Mouse (Mus musculus) stomach, embryonic 14.5 days (tissue): ENCODE measurements around the gene Gm3646. TPM values are rescaled to one million over a fixed set of nuclear protein-coding genes. Genes with fewer than 3 reads are reported as not detected.
A peak's percentile ranks its signal among the peaks of the same experiment; 100 is the strongest.

ENCODE experiments used
- ATAC-seq: fragments of 200-750 bp; cut with Nextera tagmentation; 2 replicates; pipeline ENCODE4 v1.8.0; 2017; ENCODE audit warnings: low read depth, moderate TSS enrichment; ENCODE audit not compliant: insufficient number of reproducible peaks, insufficient read depth, low FRiP score
- H3K27ac ChIP-seq: fragments of 300-500 bp; sonication (generic); 2 replicates; pipeline ENCODE4 v1.5.1; 2014; ENCODE audit warnings: mild to moderate bottlenecking, low read length, moderate library complexity, mixed read lengths
- H3K27me3 ChIP-seq: fragments of 300-500 bp; sonication (generic); 2 replicates; pipeline ENCODE4 v1.6.1; 2014; ENCODE audit warnings: low read length, control low read depth, mixed read lengths; ENCODE audit not compliant: control insufficient read depth, insufficient read depth
- H3K36me3 ChIP-seq: fragments of 300-500 bp; sonication (generic); 2 replicates; pipeline ENCODE4 v1.6.1; 2014; ENCODE audit warnings: mild to moderate bottlenecking, control low read depth, low read length, moderate library complexity, mixed read lengths; ENCODE audit not compliant: control insufficient read depth, insufficient read depth
- H3K4me1 ChIP-seq: fragments of 300-500 bp; sonication (generic); 2 replicates; pipeline ENCODE4 v1.6.1; 2014; ENCODE audit warnings: low read length, control low read depth, mixed read lengths; ENCODE audit not compliant: control insufficient read depth, insufficient read depth
- H3K4me2 ChIP-seq: fragments of 300-500 bp; sonication (generic); replicated peaks from 2 replicates; pipeline ENCODE4 v1.6.1; 2014; ENCODE audit warnings: low read depth, low read length, control low read depth
- H3K4me3 ChIP-seq: fragments of 300-500 bp; sonication (generic); 2 replicates; pipeline ENCODE4 v1.5.1; 2014; ENCODE audit warnings: low read depth, low read length, control low read depth
- H3K9ac ChIP-seq: fragments of 300-500 bp; sonication (generic); replicated peaks from 2 replicates; pipeline ENCODE4 v1.6.1; 2014; ENCODE audit warnings: low read depth, mild to moderate bottlenecking, control low read depth, low read length, moderate library complexity, mixed read lengths
- H3K9me3 ChIP-seq: fragments of 300-500 bp; sonication (generic); 2 replicates; pipeline ENCODE4 v1.6.1; 2016; ENCODE audit warnings: low read depth, low read length, control low read depth; ENCODE audit not compliant: control insufficient read depth
- WGBS: fragments of 180-500 bp; shearing (Covaris S2); extraction: QIAGEN DNeasy Blood & Tissue Kit; methylation state at CpG from one replicate; pipeline ENCODE4 v1.1.7; 2014; 5-methylcytosine and 5-hydroxymethylcytosine counted together
- polyA plus RNA-seq: library from polyadenylated mRNA; unstranded; fragments of >200 nt; fragmentation: Nextera tagmentation; extraction: Ambion mirVana; gene quantifications from 2 replicates; pipeline ENCODE4 v1.2.1, GENCODE M21; 2014

The Gm3646 gene
- polyA plus RNA-seq, 1 experiment from 2014 or later = not detected

- no peaks in the 10 kb centered on the region for H3K36me3 ChIP-seq
- H3K27me3 ChIP-seq = no peaks in the 10 kb centered on the region
- H3K27ac ChIP-seq = peak overlapping the region; percentile 61; the same call in 1 of the 2 replicates
- H3K4me2 ChIP-seq = no peak overlapping the region
- H3K9ac ChIP-seq = no peak overlapping the region
- no peak for ATAC-seq
- H3K4me1 ChIP-seq = 0 out of 2 replicates have a peak, but pooled peaks cover 3% of the 10 kb centered on the region
- 82% methylated on average over 6 of the region's 6 CpGs for WGBS
- H3K9me3 ChIP-seq = no peaks in the 10 kb centered on the region
- no peak overlapping the region for H3K4me3 ChIP-seq
Measured at GRCm38 (mm10) chr1:39804789-39805188, 343 bp downstream of the Gm3646 start.

GRCm38 (mm10) chr1:39802946-39803345 lies 2.2 kb downstream of the Gm3646 start:
- H3K4me1 ChIP-seq = 0 out of 2 replicates have a peak, but pooled peaks cover 3% of the 10 kb centered on the region
- no peaks in the 10 kb centered on the region for H3K27me3 ChIP-seq
- H3K36me3 ChIP-seq = no peaks in the 10 kb centered on the region
- WGBS = 72% methylated on average over 7 of the region's 7 CpGs
- no peak for ATAC-seq
- H3K4me3 ChIP-seq = no peak overlapping the region
- H3K4me2 ChIP-seq = no peak overlapping the region
- no peaks in the 10 kb centered on the region for H3K9me3 ChIP-seq
- H3K27ac ChIP-seq = no peak overlapping the region
- H3K9ac ChIP-seq = no peak overlapping the region

- Histone ChIP-seq H3K27me3 (no peaks in the 10 kb centered on the region), H3K9me3 (no peaks in the 10 kb centered on the region), H3K4me2 (no peak overlapping the region), H3K27ac (no peak overlapping the region), H3K36me3 (no peaks in the 10 kb centered on the region), H3K4me3 (no peak overlapping the region), H3K9ac (no peak overlapping the region), H3K4me1 (no peaks in the 10 kb centered on the region)
- 64% methylated on average over 6 of the region's 6 CpGs for WGBS
- no peak for ATAC-seq
Measured at GRCm38 (mm10) chr1:39797496-39797895, 7.6 kb downstream of the Gm3646 start.

DNA sequence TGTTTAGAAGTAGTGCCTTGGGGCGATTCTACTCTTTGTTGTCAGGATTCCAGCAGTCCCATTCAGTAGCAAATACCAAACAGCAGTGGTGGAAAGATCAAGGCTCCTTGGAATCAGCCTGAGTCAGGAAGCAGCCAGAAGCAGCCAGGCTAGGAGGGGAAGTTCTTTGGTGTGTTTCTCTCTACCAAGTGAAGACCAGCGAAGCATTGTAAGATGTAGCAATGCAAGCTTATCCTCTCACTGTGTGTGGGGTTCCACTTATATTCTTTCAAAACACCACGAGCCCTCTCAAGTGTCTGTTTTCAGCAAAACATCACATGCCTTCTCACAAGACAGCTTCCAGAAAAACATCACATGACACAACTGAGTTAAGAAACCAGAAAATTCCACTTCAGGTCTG lies 8.4 kb downstream of the Gm3646 start:
- no peak overlapping the region for H3K4me3 ChIP-seq
- 83% methylated on average over 3 of the region's 3 CpGs for WGBS
- H3K27me3 ChIP-seq = no peaks in the 10 kb centered on the region
- no peak for ATAC-seq
- no peak overlapping the region for H3K27ac ChIP-seq
- no peak overlapping the region for H3K4me2 ChIP-seq
- no peaks in the 10 kb centered on the region for H3K9me3 ChIP-seq
- H3K36me3 ChIP-seq = no peaks in the 10 kb centered on the region
- H3K4me1 ChIP-seq = no peaks in the 10 kb centered on the region
- H3K9ac ChIP-seq = no peak overlapping the region

- no peaks in the 10 kb centered on the region for H3K9me3 ChIP-seq
- H3K27me3 ChIP-seq = no peaks in the 10 kb centered on the region
- no peak for ATAC-seq
- H3K4me2 ChIP-seq = no peak overlapping the region
- H3K27ac ChIP-seq = no peak overlapping the region
- no peaks in the 10 kb centered on the region for H3K4me1 ChIP-seq
- H3K36me3 ChIP-seq = no peaks in the 10 kb centered on the region
- H3K4me3 ChIP-seq = no peak overlapping the region
- H3K9ac ChIP-seq = no peak overlapping the region
- WGBS = 57% methylated on average over 5 of the region's 5 CpGs
Measured at GRCm38 (mm10) chr1:39784632-39785031, 20.5 kb downstream of the Gm3646 start.

GRCm38 (mm10) chr1:39781835-39782234 lies 23.3 kb downstream of the Gm3646 start:
- no peak overlapping the region for H3K4me2 ChIP-seq
- no peaks in the 10 kb centered on the region for H3K9me3 ChIP-seq
- H3K4me1 ChIP-seq = no peaks in the 10 kb centered on the region
- no peaks in the 10 kb centered on the region for H3K27me3 ChIP-seq
- H3K4me3 ChIP-seq = no peak overlapping the region
- H3K27ac ChIP-seq = no peak overlapping the region
- H3K9ac ChIP-seq = no peak overlapping the region
- 71% methylated on average over 6 of the region's 6 CpGs for WGBS
- ATAC-seq = no peak
- no peaks in the 10 kb centered on the region for H3K36me3 ChIP-seq

DNA sequence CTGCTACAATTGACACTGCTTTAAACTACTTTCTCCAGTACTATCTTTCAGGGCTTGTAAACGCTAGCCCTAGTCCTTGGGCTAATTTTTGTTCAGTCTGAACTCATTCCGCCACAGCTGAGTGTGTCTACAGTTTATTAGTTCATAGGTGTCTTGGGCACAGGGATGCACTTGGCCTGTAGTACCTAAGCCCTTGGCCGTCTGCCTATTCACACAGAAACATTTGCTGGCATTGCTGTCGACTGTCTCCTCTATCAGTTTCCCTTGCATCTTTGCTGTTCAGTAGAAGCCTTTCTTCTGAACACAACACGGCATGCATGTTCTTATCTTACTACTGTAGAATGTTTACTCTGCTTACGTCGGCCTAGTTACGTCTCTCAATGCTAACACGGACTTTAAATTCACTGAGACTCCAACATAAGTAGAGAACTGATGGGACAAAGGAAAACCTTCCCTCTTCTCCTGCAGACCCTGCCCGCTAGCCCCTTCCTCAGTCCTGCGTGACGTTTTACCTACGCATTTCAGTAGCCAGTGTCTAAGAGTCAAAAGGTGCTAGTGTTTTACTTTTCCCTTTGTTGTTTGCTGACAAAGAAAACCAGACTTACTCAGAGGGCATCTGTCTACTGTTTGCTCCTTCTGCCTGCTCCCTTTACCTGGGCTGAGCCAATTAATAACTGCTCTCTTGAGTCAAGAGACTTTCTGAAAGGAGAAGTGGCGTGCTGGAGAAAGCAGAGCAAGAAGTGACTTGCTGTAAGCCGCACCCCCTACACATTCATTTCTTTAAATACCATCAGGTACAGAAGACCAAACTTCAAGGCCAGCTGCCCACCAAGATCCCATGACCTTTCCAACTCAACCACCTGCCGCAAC lies 25.8 kb downstream of the Gm3646 start:
- Histone ChIP-seq H3K4me1 (no peaks in the 10 kb centered on the region), H3K27ac (0 out of 2 replicates have a peak overlapping the region, but pooled peaks have one; percentile 11), H3K9me3 (no peaks in the 10 kb centered on the region), H3K4me3 (no peak overlapping the region), H3K9ac (no peak overlapping the region), H3K27me3 (no peaks in the 10 kb centered on the region), H3K36me3 (no peaks in the 10 kb centered on the region), H3K4me2 (no peak overlapping the region)
- 0 out of 2 replicates have a peak, but pooled peaks have one; percentile 53 for ATAC-seq
- 71% methylated on average over 16 of the region's 16 CpGs for WGBS

- no peaks in the 10 kb centered on the region for H3K36me3 ChIP-seq
- H3K27me3 ChIP-seq = no peaks in the 10 kb centered on the region
- WGBS = 71% methylated on average over 14 of the region's 14 CpGs
- H3K9me3 ChIP-seq = no peaks in the 10 kb centered on the region
- no peaks in the 10 kb centered on the region for H3K4me1 ChIP-seq
- H3K4me3 ChIP-seq = no peak overlapping the region
- no peak overlapping the region for H3K4me2 ChIP-seq
- H3K27ac ChIP-seq = no peak overlapping the region
- H3K9ac ChIP-seq = no peak overlapping the region
- no peak for ATAC-seq
Measured at GRCm38 (mm10) chr1:39773991-39774729, 31.0 kb downstream of the Gm3646 start.
